Mouse (Mus musculus) hindbrain, embryonic 13.5 days (tissue): ENCODE measurements around the gene Mthfsl. TPM values are rescaled to one million over a fixed set of nuclear protein-coding genes. Genes with fewer than 3 reads are reported as not detected.
"Not testable (repeated sequence)": the region's sequence is repeated elsewhere in the genome, so short reads cannot be mapped to it uniquely, and the experiment has no call there.

Experiments
- ATAC-seq: fragments of 200-750 bp; cut with Nextera tagmentation; 2 replicates; pipeline ENCODE4 v1.8.0; 2017; ENCODE audit warnings: moderate TSS enrichment; ENCODE audit not compliant: low FRiP score
- H3K27ac ChIP-seq: fragments of 300-500 bp; sonication (generic); 2 replicates; pipeline ENCODE4 v1.5.1; 2015; ENCODE audit warnings: inconsistent platforms, mild to moderate bottlenecking, moderate library complexity
- H3K27me3 ChIP-seq: fragments of 300-500 bp; sonication (generic); 2 replicates; pipeline ENCODE4 v1.6.1; 2015; ENCODE audit warnings: mild to moderate bottlenecking, inconsistent platforms
- H3K36me3 ChIP-seq: fragments of 300-500 bp; sonication (generic); 2 replicates; pipeline ENCODE4 v1.6.1; 2015; ENCODE audit warnings: mild to moderate bottlenecking, inconsistent platforms
- H3K4me1 ChIP-seq: fragments of 300-500 bp; sonication (generic); replicated peaks from 2 replicates; pipeline ENCODE4 v1.6.1; 2015; ENCODE audit warnings: inconsistent platforms
- H3K4me2 ChIP-seq: fragments of 300-500 bp; sonication (generic); 2 replicates; pipeline ENCODE4 v1.6.1; 2015; ENCODE audit warnings: inconsistent platforms, mild to moderate bottlenecking, moderate library complexity
- H3K4me3 ChIP-seq: fragments of 300-500 bp; sonication (generic); 2 replicates; pipeline ENCODE4 v1.5.1; 2015; ENCODE audit warnings: mild to moderate bottlenecking, inconsistent platforms
- H3K9ac ChIP-seq: fragments of 300-500 bp; sonication (generic); 2 replicates; pipeline ENCODE4 v1.6.1; 2015; ENCODE audit warnings: mild to moderate bottlenecking, inconsistent platforms
- H3K9me3 ChIP-seq: fragments of 300-500 bp; sonication (generic); 2 replicates; pipeline ENCODE4 v1.6.1; 2016; ENCODE audit warnings: inconsistent platforms
- WGBS: fragments of 180-500 bp; shearing (Covaris S2); methylation state at CpG from one replicate; pipeline ENCODE4 v1.1.7; 2015; 5-methylcytosine and 5-hydroxymethylcytosine counted together
- polyA plus RNA-seq: library from polyadenylated mRNA; unstranded; fragments of >200 nt; fragmentation: Nextera tagmentation; extraction: Ambion mirVana; gene quantifications from 2 replicates; pipeline ENCODE4 v1.2.1, GENCODE M21; 2015

Mthfsl gene
- polyA plus RNA-seq, 1 experiment from 2014 or later: 41.8 TPM

- ATAC-seq, H3K4me2 ChIP-seq, H3K9me3 ChIP-seq, H3K27me3 ChIP-seq, H3K4me3 ChIP-seq, H3K36me3 ChIP-seq, H3K27ac ChIP-seq, H3K9ac ChIP-seq, H3K4me1 ChIP-seq: not testable (repeated sequence)
- WGBS: 89% methylated on average over 5 of the region's 5 CpGs
These were observed 5.6 kb downstream of the Mthfsl start for GRCm38 (mm10) chr9:88714515-88714914.

- not testable (repeated sequence) for H3K36me3 ChIP-seq, H3K4me3 ChIP-seq, H3K27me3 ChIP-seq, ATAC-seq, H3K9ac ChIP-seq, H3K9me3 ChIP-seq, H3K27ac ChIP-seq, H3K4me2 ChIP-seq, H3K4me1 ChIP-seq
- WGBS: 86% methylated on average over 3 of the region's 3 CpGs
These were observed 7.8 kb downstream of the Mthfsl start for GRCm38 (mm10) chr9:88712164-88712749.

GRCm38 (mm10) chr9:88710910-88711438 lies 9.1 kb downstream of the Mthfsl start:
- not testable (repeated sequence) for H3K9me3 ChIP-seq, H3K4me1 ChIP-seq, H3K4me2 ChIP-seq, H3K27me3 ChIP-seq, H3K36me3 ChIP-seq, H3K27ac ChIP-seq, H3K9ac ChIP-seq, ATAC-seq, H3K4me3 ChIP-seq
- 87% methylated on average over 4 of the region's 5 CpGs for WGBS

GRCm38 (mm10) chr9:88710439-88710838 lies 9.7 kb downstream of the Mthfsl start:
- not testable (repeated sequence) for ATAC-seq, H3K27me3 ChIP-seq, H3K4me2 ChIP-seq, H3K27ac ChIP-seq, H3K36me3 ChIP-seq, H3K9ac ChIP-seq, H3K4me3 ChIP-seq, H3K4me1 ChIP-seq, H3K9me3 ChIP-seq
- 88% methylated on average over 2 of the region's 2 CpGs for WGBS

- H3K9ac ChIP-seq, H3K4me1 ChIP-seq, H3K27me3 ChIP-seq, H3K9me3 ChIP-seq, H3K27ac ChIP-seq, ATAC-seq, H3K4me3 ChIP-seq, H3K4me2 ChIP-seq, H3K36me3 ChIP-seq: not testable (repeated sequence)
- 95% methylated on average over 5 of the region's 5 CpGs for WGBS
These were observed 10.3 kb downstream of the Mthfsl start for GRCm38 (mm10) chr9:88709794-88710193.

GRCm38 (mm10) chr9:88709304-88709703 lies 10.8 kb downstream of the Mthfsl start:
- H3K36me3 ChIP-seq: 0 out of 2 replicates have a peak, but pooled peaks cover 3% of the 10 kb centered on the region
- no peaks in the 10 kb centered on the region for H3K9me3 ChIP-seq
- H3K9ac ChIP-seq: no peak overlapping the region
- H3K27ac ChIP-seq: no peak overlapping the region
- H3K4me1 ChIP-seq: no peaks in the 10 kb centered on the region
- no peak for ATAC-seq
- 95% methylated on average over 6 of the region's 6 CpGs for WGBS
- H3K27me3 ChIP-seq: no peaks in the 10 kb centered on the region
- no peak overlapping the region for H3K4me2 ChIP-seq
- H3K4me3 ChIP-seq: no peak overlapping the region

- 79% methylated on average over 4 of the region's 4 CpGs for WGBS
- no peak for ATAC-seq
- Histone ChIP-seq H3K4me3 (no peak overlapping the region), H3K4me2 (no peak overlapping the region), H3K27ac (no peak overlapping the region), H3K9ac (no peak overlapping the region), H3K27me3 (no peaks in the 10 kb centered on the region), H3K9me3 (no peaks in the 10 kb centered on the region), H3K4me1 (no peaks in the 10 kb centered on the region), H3K36me3 (0 out of 2 replicates have a peak, but pooled peaks cover 3% of the 10 kb centered on the region)
These were observed 13.4 kb downstream of the Mthfsl start for GRCm38 (mm10) chr9:88706700-88707099.

- not testable (repeated sequence) for H3K27me3 ChIP-seq, H3K4me3 ChIP-seq, H3K9ac ChIP-seq, ATAC-seq, H3K4me1 ChIP-seq, H3K27ac ChIP-seq, H3K9me3 ChIP-seq, H3K4me2 ChIP-seq, H3K36me3 ChIP-seq
- 84% methylated on average over 8 of the region's 8 CpGs for WGBS
These were observed 14.9 kb downstream of the Mthfsl start for GRCm38 (mm10) chr9:88705157-88705556.

- H3K4me1 ChIP-seq, H3K4me3 ChIP-seq, ATAC-seq, H3K9me3 ChIP-seq, H3K27ac ChIP-seq, H3K9ac ChIP-seq, H3K27me3 ChIP-seq, H3K4me2 ChIP-seq, H3K36me3 ChIP-seq: not testable (repeated sequence)
- 100% methylated on average over 1 of the region's 2 CpGs for whole genome bisulfite sequencing
These were observed 21.4 kb downstream of the Mthfsl start for GRCm38 (mm10) chr9:88698746-88699145.

- H3K9ac ChIP-seq, H3K36me3 ChIP-seq, H3K27me3 ChIP-seq, H3K4me1 ChIP-seq, ATAC-seq, H3K4me3 ChIP-seq, H3K27ac ChIP-seq, H3K4me2 ChIP-seq, H3K9me3 ChIP-seq: not testable (repeated sequence)
- 84% methylated on average over 2 of the region's 2 CpGs for WGBS
These were observed 28.8 kb downstream of the Mthfsl start for GRCm38 (mm10) chr9:88691307-88691706.

GRCm38 (mm10) chr9:88689451-88689850 lies 30.6 kb downstream of the Mthfsl start:
- not testable (repeated sequence) for H3K4me2 ChIP-seq, H3K9ac ChIP-seq, ATAC-seq, H3K4me1 ChIP-seq, H3K27ac ChIP-seq, H3K9me3 ChIP-seq, H3K36me3 ChIP-seq, H3K4me3 ChIP-seq, H3K27me3 ChIP-seq
- WGBS: 81% methylated on average over 3 of the region's 3 CpGs

- ATAC-seq, H3K4me2 ChIP-seq, H3K27me3 ChIP-seq, H3K27ac ChIP-seq, H3K9ac ChIP-seq, H3K4me3 ChIP-seq, H3K36me3 ChIP-seq, H3K9me3 ChIP-seq, H3K4me1 ChIP-seq: not testable (repeated sequence)
- 92% methylated on average over 1 of the region's 1 CpGs for WGBS
These were observed 33.4 kb downstream of the Mthfsl start for GRCm38 (mm10) chr9:88686719-88687118.

- H3K9ac ChIP-seq, H3K4me1 ChIP-seq, H3K4me2 ChIP-seq, H3K27me3 ChIP-seq, H3K9me3 ChIP-seq, H3K27ac ChIP-seq, H3K4me3 ChIP-seq, H3K36me3 ChIP-seq, ATAC-seq: not testable (repeated sequence)
These were observed 61.8 kb downstream of the Mthfsl start for GRCm38 (mm10) chr9:88658341-88658740.
